Mouse (Mus musculus) cerebellum, adult 11 months (tissue): Measurements from ENCODE around the gene Pabpn1l.
"Not testable (repeated sequence)": the region's sequence is repeated elsewhere in the genome, so short reads cannot be mapped to it uniquely, and the experiment has no call there.

ENCODE experiments used
- DNase-seq: peaks from one replicate; pipeline ENCODE4 v3.0.0; 2022

Gene Pabpn1l

DNA sequence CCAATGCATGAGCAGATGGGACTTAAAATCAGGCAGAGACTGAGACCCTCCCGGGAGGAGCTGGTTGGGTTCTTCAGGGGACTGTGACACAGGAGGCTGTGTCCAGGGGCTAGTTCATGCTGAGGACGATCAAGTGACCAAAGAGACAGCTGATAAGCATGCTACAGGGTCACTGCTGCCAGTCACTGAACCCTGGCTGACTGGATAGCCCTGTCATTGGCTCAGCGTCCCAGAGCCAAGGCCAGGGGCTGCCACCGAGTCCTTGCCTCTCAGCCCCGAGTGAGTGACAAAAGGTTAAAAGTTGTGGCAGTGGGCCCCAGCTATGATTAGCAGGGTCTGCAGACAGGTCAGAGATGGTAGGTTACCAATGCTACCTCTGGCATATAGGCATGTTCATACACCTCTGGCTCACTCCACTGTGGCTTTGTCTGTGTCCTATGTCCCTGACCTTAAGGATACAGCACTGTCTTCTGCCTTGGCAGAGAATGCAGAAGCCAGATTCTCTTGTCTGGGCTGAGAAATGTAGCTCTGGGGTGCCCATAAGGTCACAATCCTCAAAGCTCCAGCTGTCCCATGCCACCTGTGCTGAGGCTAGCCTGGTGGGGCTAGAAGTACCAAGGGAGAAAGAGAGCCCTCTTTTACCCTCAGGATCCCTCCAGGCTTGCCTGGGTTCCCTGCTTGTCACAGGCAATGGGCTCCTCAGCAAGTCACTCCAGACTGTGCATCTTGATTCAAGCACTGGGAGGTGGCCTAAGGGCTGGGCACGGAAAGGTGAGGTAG is 21.8 kb upstream of the Pabpn1l start:
- no peak for DNase-seq

DNA sequence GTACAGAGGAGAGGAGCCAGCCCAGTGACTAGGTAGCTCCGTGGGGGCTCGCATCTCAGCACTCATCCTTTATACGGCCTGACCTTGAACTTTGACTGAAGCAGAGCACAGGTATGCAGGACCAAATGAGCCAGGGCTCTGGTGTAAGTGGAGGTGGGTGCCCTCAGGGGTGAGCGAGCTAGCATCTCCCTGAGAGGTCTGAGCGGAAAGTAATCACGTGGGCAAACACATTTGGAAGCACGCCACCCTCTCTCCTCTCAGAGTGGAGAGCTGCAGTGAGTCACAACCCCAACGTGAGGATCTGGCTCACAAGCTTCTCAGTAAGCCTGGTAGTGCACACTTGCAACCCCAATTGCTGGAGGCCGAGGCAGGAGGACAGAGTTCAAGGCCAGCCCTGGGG is 19.5 kb upstream of the Pabpn1l start:
- no peak for DNase-seq

DNA sequence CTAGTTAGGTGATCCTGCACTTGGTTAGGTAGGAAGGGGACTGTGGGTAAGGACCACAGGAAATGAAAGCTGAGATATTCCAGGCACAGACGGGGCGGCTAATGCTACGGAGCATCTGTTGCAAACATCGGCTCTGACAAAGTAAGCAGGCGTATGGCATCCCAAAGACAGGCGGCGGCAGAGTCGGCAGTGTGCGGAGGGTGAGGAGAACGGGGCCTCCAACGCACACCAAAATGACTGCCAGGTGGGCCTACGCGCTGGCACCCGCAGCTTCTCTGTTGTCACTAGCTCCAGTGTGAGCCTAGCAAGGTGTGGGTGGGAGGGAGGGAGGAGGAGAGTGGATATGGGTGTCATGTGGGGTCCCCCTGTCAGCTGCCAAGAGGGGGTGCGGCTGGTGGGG is 18.9 kb upstream of the Pabpn1l start:
- DNase-seq, result no peak

DNA sequence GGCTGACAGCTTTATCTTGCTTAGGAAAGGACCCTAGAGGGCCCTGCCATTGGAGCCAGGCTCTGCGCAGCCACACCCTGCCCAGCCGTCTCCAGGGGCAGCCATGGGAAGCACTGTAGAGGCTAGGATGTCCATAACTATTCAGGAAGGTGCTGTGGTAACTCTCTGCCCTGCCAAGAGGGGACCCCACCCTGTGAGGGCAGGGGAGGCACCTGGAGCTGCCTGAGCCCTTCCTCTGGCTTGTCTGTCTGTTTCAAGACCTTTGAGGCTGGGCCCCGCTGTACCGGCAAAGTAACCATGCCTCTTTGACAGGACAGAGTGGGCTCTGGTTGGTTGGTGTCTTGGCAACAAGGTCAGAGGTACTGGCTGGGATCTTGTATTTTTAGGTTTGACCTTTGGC is 18.3 kb upstream of the Pabpn1l start:
- DNase-seq, result no peak

DNA sequence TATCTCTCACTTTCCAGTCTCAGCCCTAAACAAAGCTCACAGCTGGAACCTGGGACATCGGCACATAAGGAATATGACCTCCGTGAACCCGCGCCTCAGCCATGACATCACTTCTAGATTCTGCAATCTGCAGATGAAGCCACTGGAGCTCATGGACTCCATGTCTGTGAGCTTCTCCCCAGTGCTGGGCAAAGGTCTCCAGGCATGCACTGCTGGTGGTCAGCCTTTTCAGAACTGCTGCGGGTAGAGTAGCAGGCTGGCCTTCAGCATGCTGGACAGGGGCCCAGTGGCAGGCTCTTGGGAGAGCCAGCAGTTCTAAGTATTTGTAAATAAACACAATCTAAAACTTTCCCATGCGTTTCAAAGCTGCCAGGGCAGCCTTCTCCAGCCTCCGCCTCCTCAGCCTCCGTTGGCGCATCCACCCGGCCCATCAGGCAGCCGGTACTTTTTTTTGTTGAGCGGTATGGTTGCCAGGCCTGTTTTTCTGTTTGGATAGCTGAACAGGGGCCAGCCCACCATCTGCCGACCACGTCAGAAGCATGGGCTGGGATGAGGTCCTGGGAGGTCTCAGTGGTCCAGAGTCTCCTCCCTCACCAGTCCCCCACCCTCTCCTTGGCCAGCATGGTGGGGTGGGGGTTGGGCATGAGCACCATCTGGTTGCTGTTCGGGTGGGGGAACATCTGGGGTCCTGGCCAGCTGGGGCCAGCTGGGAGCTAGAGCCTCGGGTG is 17.1 kb upstream of the Pabpn1l start:
- DNase-seq, result peak; percentile 63

DNA sequence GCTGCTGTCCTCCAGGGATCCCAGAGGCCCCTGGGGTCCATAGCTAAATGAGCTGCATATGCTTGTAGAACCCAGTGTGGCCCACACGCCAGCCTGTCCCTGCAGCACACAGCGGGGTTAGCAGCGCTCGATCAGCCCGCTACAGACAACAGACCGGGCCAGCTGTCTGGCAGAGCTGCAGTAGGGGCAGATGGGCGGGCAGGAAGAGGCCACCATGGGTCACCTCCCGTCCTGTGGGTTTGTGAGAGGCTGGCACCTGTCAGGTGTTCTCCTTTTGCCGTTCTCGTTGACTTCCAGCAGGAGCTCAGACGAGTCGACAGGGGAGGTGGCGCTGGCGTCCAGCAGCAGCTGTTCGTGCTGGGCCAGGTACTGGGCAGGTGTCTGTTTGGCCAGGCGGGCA is 16.1 kb upstream of the Pabpn1l start:
- DNase-seq, result peak; percentile 46

DNA sequence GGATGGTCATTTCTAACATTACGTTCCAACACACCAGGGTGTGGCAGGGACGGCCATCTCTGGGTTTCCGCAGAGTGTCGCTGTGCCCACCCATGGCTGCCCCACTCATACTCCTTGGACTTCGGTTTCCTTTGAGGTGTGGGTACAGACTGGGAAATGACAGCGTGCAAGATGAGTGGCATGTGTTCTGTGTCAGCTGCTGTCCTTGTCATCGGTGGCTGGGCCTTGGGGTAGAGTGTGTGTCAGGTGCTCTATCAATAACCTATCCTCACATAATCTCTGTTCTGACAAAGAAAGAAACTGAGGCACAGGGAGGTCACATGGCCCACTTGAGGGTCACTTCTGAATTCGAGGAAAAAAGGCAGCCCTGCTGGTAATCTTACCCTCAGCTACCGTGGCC is 14.7 kb upstream of the Pabpn1l start:
- DNase-seq, result no peak

DNA sequence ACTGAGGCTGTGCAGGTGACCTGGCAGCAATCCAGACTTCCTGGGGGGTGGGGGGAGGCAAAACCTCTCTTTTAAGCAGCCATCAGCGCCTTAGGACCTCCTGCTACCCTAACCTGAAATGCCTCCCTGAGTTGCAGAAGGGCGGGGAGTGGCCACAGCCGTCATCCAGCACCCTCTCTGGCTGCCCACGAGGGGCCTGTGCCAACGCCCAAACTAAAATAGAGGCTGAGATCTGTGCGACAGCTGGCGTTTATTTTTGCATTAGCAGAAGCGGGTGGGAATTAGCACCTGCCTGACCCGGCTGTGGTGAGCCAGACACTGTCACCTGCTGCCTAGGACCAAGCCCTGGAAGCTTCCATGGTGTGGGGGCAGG is 14.2 kb upstream of the Pabpn1l start:
- DNase-seq, result no peak

DNA sequence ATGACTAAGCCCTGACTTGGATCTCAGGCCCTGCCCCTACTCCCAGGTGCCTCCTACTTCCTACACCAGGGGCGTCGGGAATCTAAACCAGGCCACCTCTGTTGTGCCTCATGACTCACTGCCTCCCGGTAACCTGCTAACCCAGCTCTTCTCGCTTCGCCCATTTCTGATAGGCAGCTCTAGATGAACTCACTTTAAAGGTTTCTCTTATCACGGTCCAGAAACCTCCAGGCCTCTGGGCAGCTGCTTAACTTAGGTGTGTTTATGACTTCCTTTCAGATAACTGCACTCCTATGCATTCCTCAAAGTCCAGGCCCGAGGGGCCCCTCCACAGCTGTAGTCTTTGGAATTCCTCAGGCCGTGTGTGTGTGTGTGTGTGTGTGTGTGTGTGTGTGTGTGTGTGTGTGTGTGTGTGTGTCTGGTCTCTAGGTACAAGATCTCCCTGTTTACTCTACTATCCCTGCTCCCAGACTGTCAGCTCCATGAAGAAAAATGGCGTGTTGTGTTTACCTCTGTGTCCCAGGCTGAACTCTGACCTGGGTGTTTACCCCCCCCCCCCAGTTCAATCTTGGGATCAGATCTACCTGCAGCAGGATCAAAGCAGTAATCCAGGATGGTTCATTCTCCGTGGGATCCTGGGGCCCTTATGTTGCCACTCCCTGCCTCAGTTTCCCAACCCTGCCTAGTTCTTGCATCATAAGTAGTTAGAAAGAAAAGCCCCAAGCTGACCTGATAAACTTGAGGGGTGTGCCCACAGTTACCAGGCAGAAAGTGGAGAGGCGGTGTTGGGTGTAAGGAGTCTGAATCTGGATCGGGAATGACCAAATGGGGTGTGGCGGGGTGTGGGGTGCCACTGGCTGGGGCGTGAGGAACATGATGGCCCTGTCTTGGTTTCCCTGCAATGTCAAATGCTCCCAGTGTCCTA is 13.6 kb upstream of the Pabpn1l start:
- DNase-seq, result no peak

DNA sequence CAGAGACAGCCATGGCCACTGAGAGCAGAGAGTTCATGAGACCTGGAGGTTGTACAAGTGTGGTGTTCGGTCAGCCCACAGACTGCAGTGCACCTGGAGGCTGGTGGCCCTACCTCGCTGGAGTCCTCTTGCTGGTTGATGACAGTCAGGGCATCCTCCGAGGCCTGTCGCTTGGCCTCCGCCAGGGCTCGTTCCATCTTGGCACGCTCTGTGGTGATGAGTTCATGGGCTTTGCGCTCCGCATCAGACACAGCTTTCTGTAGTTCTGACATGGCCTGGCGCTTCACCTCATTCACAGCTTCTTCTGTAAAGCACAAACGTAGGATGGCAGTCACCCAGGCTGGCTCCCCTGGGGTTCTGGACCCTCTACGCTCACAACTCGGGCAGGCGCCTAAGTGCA is 10.7 kb upstream of the Pabpn1l start:
- no peak for DNase-seq

DNA sequence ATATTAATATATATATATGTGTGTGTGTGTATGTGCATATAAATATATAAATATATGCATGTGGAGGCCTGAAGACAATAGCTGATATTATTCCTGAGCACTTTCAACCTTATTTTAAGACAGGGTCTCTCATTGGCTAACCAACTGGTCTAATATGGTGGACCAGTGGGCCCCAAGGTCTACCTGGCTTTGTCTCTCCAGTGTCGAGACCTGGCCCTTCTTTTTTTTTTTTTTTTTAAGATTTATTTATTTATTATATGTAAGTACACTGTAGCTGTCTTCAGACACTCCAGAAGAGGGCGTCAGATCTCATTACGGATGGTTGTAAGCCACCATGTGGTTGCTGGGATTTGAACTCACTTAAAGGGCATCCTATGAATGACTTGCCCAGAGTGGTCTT is 9.6 kb upstream of the Pabpn1l start:
- DNase-seq, result not testable (repeated sequence)

DNA sequence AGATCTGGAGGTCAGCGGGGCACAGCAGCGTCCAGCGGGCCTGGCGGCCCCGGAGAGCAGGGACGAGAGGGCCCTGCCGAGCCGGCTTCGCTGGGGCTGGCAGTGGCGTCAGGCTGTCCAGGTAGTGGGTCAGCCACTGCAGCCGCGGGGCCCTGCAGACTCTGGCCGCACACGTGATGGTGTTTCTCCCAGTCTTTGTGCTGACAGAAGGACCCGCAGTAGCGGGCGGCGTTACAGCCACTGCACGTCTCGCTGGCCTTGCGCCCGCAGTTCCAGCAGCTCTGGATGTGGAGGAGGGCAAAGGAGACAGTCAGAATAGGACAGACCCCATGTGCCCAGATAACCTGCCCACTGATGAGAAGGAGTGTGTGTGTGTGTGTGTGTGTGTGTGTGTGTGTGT is 8.2 kb upstream of the Pabpn1l start:
- no peak for DNase-seq

DNA sequence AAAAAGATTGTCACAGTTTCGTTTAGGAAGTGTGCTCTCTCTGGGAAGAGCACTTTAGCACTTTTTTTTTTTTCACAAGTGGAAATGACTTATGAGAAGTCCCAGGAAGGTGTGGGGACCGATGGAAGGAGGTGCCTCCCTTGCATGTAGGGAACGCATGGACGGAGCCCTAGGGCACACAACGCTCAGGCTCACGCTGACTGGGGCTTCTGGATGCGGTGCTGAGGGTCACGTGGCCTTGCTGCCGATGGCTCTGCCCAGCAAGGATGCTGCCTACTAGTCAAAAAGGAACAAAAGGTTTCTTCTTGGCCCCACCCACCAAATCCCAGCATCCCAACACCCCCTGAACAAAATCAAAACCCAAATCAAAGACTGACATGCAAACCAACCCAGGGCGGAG is 6.8 kb upstream of the Pabpn1l start:
- DNase-seq, result no peak

DNA sequence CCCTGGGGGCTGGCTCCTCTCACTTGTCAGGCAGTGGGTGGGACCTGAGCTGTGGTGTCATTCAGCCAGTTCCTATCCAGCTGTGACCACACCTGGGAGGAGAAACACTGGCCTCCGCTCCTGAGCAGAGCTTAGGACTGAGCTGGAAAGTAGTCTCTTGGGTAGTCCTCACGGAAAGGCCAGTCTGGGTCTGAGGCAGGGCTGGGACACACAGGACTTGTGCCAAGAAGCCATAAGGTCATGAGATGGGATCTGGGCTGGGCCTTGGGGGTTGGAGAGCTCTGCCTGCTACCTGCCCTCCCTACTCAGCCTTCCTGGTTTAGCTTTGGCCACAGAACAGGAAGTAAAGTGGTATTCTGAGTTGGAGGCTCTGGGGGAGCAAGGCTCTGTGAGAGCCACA is 4.4 kb upstream of the Pabpn1l start:
- no peak for DNase-seq

DNA sequence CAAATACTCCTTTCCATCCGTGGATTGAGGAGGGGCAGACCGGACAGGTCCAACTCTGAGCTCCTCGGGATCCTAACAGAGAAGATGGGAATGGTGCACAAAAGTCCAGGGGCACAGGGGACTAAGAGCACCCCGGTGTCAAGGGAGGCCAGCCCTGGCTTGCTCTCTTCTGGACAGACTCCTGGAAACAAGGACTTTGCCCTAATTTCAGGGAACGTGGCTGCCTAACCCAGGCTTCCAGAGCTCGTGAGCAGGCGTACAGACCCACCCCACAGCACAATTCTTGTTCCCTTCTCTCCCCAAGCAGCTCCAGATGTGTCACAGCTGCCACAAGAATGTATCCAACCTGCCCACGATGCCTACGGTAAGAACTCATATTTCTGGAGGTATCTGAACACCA is 3.3 kb upstream of the Pabpn1l start:
- no peak for DNase-seq

DNA sequence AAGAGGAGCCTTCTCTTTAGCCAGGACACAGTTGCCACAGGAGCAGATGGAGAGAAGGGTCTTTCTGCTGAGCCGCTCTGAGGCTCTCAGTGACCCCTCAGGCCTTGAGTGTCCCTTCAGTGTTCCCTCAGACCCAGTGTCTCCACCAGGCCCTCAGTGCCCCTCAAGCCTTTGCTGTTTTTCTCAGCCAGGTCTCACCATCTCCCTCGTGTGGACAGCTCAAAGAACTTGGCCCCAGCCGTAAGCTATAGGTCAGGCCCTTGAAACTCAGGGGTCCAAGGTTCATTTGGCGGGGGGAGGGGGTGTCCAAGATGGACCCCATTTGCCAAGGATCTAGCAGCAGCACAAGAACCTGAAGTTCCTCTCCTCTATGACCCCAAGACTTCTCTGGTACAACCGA is 2.1 kb upstream of the Pabpn1l start:
- no peak for DNase-seq

DNA sequence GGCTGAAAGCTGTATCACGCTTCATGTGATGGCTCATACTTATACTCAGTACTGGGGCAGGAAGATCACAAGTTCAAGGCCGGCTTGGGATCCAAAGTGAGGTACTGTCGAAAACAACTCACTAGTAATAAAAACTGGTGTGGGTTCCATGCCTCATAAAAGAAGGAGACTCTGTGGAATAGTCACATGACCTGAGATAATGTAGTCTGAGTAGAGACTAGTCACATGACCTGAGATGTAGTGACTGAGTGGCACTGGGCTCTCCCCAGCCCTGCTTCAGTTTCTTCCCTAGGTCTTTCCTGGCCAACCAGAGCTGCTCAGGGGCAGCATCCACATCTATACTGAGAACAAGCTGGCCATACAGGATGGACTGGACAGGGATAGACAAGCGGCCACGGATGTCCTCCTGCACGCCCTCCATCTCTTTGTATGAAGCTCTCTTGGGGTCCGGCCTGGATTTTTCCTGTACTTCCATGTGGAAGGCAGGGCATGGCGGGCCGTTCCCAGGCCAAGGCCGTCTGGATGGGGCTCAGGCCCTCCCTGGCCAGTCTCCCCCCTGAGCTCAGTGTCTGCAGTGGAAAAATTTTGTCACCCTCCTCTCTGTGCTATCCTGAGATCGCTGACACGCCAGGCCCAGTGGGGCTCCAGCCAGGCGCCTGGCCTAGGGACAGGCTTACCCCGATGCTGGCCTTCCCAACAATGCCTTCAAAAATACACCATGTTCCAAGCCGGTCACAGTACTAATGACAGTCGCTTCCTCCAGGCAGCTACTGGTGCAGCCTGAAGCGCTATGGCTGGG is 1.5 kb upstream of the Pabpn1l start:
- no peak for DNase-seq

DNA sequence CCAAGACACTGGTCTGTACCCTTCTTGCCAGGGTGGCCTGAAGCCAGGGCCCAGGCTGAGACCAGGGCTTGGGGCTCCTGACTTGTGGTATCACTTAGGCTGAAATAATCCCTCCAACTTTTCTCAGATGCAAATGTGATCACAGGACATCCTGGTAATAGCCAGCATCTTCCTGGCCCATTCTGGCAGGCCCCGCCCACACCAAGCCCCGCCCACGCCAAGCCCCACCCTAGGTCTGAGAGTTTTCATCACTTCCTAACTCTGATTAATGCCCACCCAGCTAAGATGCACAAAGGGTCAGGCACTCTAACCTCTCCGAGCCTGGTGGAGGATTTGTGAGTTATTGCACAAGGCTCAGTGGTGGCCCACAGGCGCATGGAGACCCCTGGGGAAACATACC is 2.1 kb downstream of the Pabpn1l start:
- DNase-seq, result no peak

DNA sequence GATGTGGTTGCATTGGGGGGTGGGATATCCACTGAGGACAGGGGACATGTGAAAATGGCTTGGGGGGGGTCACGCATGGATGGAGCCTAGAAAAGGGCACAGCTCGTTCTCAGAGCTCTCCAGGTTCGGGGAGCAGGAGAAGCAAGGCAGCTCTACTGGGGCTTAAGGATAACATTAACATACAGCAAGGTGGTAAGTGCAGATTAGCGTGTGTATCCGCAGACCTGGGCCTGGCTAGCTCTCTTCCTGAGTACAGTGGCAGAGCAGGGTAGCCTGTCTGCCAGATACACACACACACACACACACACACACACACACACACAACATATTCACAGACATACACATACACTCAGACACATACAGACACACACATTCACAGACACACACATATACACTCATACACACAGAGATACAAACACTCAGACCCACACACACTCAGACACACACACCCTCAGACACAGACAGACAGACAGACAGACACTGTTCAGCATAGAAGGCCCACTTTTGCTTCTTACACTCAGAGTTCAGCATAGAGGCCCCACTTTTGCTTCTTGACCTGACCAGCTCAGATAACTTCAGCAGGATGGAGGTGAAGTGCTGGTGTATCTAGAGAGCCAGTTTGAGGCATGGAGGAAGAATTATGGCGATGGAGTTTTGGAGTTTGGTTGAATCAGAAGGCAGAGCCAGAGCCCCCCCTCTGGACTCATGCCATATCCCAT is 3.7 kb downstream of the Pabpn1l start:
- no peak for DNase-seq

DNA sequence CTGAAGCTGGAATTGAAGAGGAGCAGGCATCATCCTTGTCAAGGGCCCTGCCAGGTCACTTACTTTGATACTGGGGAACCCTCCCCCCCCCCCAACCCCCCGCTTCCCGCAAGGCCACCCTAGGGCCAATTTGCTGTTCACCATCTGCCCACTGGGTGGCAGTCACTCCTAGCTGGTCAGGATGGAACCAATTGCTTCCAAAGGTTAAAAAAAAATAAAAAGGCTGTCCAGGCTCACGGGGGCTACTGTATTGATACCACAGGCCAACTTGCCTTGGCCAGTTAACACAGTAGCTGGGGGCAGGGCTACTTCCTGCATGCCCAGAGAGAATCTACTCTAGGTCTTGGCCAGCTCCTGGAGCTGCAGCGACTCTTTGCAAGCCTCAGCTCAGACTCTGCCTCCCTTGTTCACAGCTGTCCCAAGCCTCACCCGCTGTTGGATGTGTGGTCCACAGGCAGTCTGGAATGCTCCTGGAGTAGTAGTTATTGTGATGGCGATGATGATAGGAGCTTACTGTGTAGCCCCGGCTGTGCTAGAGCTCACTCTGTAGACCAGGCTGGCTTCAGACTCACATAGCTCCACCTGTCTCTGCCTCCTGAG is 4.5 kb downstream of the Pabpn1l start:
- DNase-seq, result peak; percentile 78

DNA sequence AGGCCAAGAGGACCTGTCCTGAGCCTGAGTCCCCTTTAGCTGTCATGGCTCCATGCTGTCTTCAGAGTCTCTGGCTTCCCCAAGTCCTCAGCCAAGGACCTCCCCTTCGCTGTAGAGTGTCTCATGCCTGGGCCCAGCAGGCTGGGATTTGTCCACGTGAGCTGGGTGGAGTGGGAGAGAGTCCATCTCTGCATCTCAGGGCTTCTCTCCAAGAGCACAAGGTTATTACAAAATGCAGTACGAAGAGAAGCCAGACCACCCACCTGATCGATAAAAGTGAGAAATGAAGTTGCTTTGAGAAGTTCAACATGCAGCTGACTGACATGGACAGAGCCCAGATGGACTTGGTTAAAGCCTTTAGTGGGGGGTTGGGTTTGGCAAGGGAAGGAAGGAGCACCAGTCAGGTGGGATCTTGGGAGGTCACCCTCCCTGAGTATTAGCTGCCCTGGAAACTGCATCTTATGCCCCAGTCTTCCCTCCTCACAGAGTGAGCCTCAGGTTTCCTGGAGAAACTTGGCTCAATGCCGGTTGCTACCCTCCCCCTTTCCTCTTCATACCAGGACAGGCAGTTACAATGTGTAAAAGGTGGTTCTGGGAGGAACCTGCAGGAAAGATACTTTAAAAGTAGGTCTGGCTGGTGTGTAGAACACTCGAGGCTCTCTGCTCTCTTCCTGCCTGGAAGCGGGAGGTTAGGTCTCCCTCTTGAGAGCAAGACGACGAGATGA is 6.2 kb downstream of the Pabpn1l start:
- DNase-seq, result no peak
